Mouse (Mus musculus) bone marrow macrophage, adult 2 months (primary cell): Measurements from ENCODE around the gene Zp3.

Source experiments
- CTCF ChIP-seq: IDR thresholded peaks from 2 replicates; pipeline ENCODE4 v1.5.1; 2012; ENCODE audit warnings: low read depth, mild to moderate bottlenecking, low read length, moderate library complexity
- POLR2A ChIP-seq: IDR thresholded peaks from 2 replicates; pipeline ENCODE4 v1.6.1; 2012; ENCODE audit warnings: mild to moderate bottlenecking, low read depth, low read length, borderline replicate concordance

DNA sequence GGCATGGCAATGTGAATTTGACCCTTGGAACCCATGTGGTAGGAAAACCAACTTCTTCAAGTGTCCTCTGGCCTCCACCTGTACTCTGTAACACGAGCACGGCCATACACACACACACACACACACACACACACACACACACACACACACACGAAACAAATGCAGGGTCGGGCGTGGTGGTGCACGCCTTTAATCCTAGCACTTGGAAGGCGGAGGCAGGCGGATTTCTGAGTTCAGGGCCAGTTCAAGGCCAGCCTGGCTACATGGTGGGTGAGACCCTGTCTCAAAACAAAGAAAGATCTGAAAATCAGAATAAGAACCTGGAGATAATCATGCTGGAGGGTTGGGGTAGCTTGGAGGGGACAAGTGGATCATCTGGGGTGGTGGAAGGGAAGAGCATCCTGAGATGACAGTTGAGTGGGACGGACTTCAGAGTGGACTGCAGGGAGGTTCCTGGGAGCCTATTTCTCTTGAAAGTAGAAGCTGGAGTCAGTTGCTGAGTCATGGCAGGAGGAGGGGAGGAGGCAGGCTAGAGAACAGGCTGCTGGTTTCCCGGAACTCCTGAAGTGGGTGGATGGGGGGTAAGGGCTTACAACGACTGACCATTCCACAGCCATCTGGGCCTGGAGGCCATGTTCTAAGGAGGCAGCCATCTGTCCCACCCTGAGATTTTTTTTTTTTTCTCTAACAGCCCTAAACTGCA, 29.0 kb upstream of the Zp3 start:
- TF ChIP-seq CTCF (no peak), POLR2A (no peak)
